Comparison of ENCODE assay signal across 8 mouse cellular contexts in the genomic region with DNA sequence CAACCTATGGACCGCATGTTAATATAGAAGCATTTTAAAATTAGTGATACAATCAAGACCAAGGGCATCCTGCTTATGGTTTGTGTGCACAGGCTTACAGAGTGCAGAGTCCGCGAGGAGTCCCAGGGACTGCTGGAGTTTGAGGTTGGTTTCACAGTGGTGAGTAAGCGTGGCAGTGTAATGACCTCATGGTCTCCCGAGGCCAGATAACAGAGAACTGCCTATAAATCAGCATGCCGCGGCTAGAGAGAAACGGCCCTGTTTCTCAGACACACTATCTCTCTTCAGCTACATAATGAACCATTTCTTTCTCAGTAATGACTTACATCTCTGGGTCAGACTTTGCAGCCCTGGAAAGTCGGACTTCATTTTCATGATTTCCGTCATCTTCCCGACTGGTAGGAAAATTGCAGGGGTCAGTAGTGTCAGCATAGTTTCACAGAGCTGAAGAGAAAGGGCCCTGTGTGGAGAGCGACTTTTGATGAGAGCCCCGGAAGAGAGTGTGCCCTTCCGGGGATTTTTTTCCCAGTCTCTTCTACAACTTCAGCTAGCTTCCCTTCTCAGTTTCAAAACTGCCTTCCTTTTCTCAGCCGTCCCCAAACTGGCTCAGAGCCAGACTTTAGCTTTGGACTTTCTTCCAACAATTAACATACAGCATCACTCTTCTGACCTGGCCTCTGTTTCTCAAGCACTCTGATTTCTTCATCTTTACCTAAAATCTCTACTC. TPM values are rescaled to one million over a fixed set of nuclear protein-coding genes. Genes with fewer than 3 reads are reported as not detected.
DNase-seq lines count a peak whose midpoint lies in the region; TF ChIP-seq lines count a peak whose summit lies in the region.

No protein-coding gene starts in this region.

- peak; percentile 56 for TF ChIP-seq POLR2A in CH12.LX (IDR thresholded peaks at IDR 0.05; ENCODE audit: low read depth, low read length)

- 46% methylated on average over 15 of the region's 15 CpGs for WGBS in heart, embryonic 10.5 days

- peak; percentile 41; the same call in 1 of the 2 replicates for TF ChIP-seq EP300 in CH12.LX (IDR thresholded peaks at IDR 0.05; ENCODE audit: low read length)

- no peaks in the 10 kb centered on the region for H3K36me3 ChIP-seq in CH12.LX (replicated peaks in 1 of 2; ENCODE audit: control insufficient read depth in 1 of 2, insufficient read depth in 1 of 2, low read length in 1 of 2)
- no peaks in the 10 kb centered on the region for H3K36me3 ChIP-seq in heart, embryonic 10.5 days

- peak overlapping the region; percentile 31 to 65 (median 52) for H3K4me3 ChIP-seq in CH12.LX (replicated peaks in 1 of 3; ENCODE audit: low read depth in 2 of 3, low read length in 2 of 3, poor library complexity in 1 of 3)
- H3K4me3 ChIP-seq in heart, embryonic 10.5 days, result no peak overlapping the region

- peaks cover 0 to 12% of the 10 kb centered on the region in 2 experiments; a peak in 2 of 4 replicates for H3K4me1 ChIP-seq in CH12.LX (ENCODE audit: control insufficient read depth in 1 of 2, insufficient read depth in 2 of 2)
- H3K4me1 ChIP-seq in heart, embryonic 10.5 days, result no peaks in the 10 kb centered on the region

- TF ChIP-seq CTCF in CH12.LX (conservative IDR thresholded peaks at IDR 0.05 in 1 of 2, IDR thresholded peaks at IDR 0.05 in 1 of 2; ENCODE audit: low read depth in 2 of 2, low read length in 2 of 2), result no peak

- no peaks in the 10 kb centered on the region for H3K9me3 ChIP-seq in CH12.LX (replicated peaks; ENCODE audit: low read length)
- no peaks in the 10 kb centered on the region for H3K9me3 ChIP-seq in heart, embryonic 10.5 days

- H3K9ac ChIP-seq in CH12.LX (ENCODE audit: insufficient read depth, low read depth), result peak overlapping the region; percentile 79

- H3K79me2 ChIP-seq in CH12.LX (replicated peaks; ENCODE audit: control insufficient read depth, extremely low read depth, insufficient read depth, poor library complexity, severe bottlenecking), result no peaks in the 10 kb centered on the region

- dilution Hi-C loops in CH12.LX (cut with MboI; ENCODE audit: extremely low pct_ligation_motif_present, extremely low pct_unique_long_range_greater_than_20kb, low sequenced_read_pairs), result no loop called here

- H3K4me2 ChIP-seq in CH12.LX (ENCODE audit: insufficient read depth, low read depth, poor library complexity, severe bottlenecking), result peak overlapping the region; percentile 97

- peak; percentile 78 for DNase-seq in CH12.LX (ENCODE audit: extremely low read depth)
- DNase-seq in adrenal gland, postnatal 36 days, result peak; percentile 77 to 78
- peak; percentile 77 for DNase-seq in heart, embryonic 10.5 days (ENCODE audit: low spot score)
- DNase-seq in kidney, postnatal 10 days, result peak; percentile 55
- peak; percentile 80 for DNase-seq in mesoderm, embryonic 11.5 days (ENCODE audit: low read depth, low spot score)
- no peak for DNase-seq in right cerebral cortex, adult 2 months (ENCODE audit: low spot score in 2 of 2)
- DNase-seq in thymus, postnatal 36 days, result no peak
- DNase-seq in cerebellum, adult 18-20 months, result no peak

- H3K27me3 ChIP-seq in CH12.LX (replicated peaks), result no peaks in the 10 kb centered on the region
- H3K27me3 ChIP-seq in heart, embryonic 10.5 days (ENCODE audit: insufficient read depth, poor library complexity, severe bottlenecking), result no peaks in the 10 kb centered on the region

- in situ Hi-C loops in CH12.LX (cut with MboI; ENCODE audit: low pct_ligation_motif_present, low pct_unique_long_range_greater_than_20kb, low sequenced_read_pairs), result loop anchor here (10.0 to 25.0 kb wide), 4 partner anchors 179 to 704 kb away; a partner anchor contains a TSS

- no peak for TF ChIP-seq RAD21 in CH12.LX (IDR thresholded peaks at IDR 0.05; ENCODE audit: low read depth, low read length)

- H3K27ac ChIP-seq in CH12.LX (ENCODE audit: insufficient read depth, low read depth), result peak overlapping the region; percentile 56
- peak overlapping the region; percentile 53; the same call in 1 of the 2 replicates for H3K27ac ChIP-seq in heart, embryonic 10.5 days

TF ChIP-seq in CH12.LX, 34 proteins besides CTCF, POLR2A, EP300 and RAD21:
- TF ChIP-seq JUN (IDR thresholded peaks at IDR 0.05; ENCODE audit: insufficient read depth, low read depth, low read length) (peak; percentile 37; the same call in 1 of the 2 replicates), BHLHE40 (IDR thresholded peaks at IDR 0.05; ENCODE audit: low read depth, low read length) (0 out of 2 replicates have a peak, but pooled peaks have one; percentile 36), UBTF (IDR thresholded peaks at IDR 0.05; ENCODE audit: low read depth, low read length) (0 out of 2 replicates have a peak, but pooled peaks have one; percentile 18), IRF4 (IDR thresholded peaks at IDR 0.05; ENCODE audit: low read depth, low read length) (0 out of 2 replicates have a peak, but pooled peaks have one; percentile 27), ZC3H11A (IDR thresholded peaks at IDR 0.05; ENCODE audit: low read depth, low read length) (no peak), NRF1 (IDR thresholded peaks at IDR 0.05; ENCODE audit: low read depth, low read length) (no peak), MAX (IDR thresholded peaks at IDR 0.05; ENCODE audit: low read length) (peak; percentile 72; the same call in 1 of the 2 replicates), ELF1 (IDR thresholded peaks at IDR 0.05; ENCODE audit: low read depth, low read length) (peak; percentile 69), TBP (conservative IDR thresholded peaks at IDR 0.05; ENCODE audit: low read depth, low read length) (peak; percentile 35; the same call in 1 of the 2 replicates), ETS1 (conservative IDR thresholded peaks at IDR 0.05; ENCODE audit: low read depth, low read length) (peak; percentile 35; the same call in 1 of the 2 replicates)

RNA-seq across cellular contexts. Expression of a gene that starts 2.3 kb away (rescaled TPM):
- total RNA-seq in CH12.LX (2012; rRNA removed), result 0.42 and 0.59 TPM in 2 replicates
- 2.3 and 2.6 TPM in 2 replicates for total RNA-seq in CH12.LX (2014; rRNA removed)
- polyA plus RNA-seq in CH12.LX (2012; ENCODE audit: insufficient read length, low read depth), result 1.7 and 2.6 TPM in 2 replicates
- 100 to 1,000 TPM in 1 of 2 experiments, 10 to 100 TPM in 1; 73.8 to 106 TPM for total RNA-seq in adrenal gland, postnatal 36 days (2021)
- 64.2 and 102 TPM in 2 replicates for polyA plus RNA-seq in heart, embryonic 10.5 days (2016; fragmentation: Nextera tagmentation; extraction: Ambion mirVana)

Comparison
In these comparisons a context has a peak if more than half of its experiments do, and no peak if none do; other contexts are left out.
1. DNase-seq: peak in CH12.LX (single experiment), adrenal gland, postnatal 36 days (2 of 2), heart, embryonic 10.5 days (single experiment), kidney, postnatal 10 days (single experiment) and mesoderm, embryonic 11.5 days (single experiment); none in right cerebral cortex, adult 2 months (0 of 2), thymus, postnatal 36 days (0 of 2) and cerebellum, adult 18-20 months (0 of 2).
2. RNA of a gene that starts 2.3 kb away (total RNA-seq): 73.8 to 106 TPM in adrenal gland, postnatal 36 days; 0.42 to 2.6 TPM in CH12.LX; every median in the first group is over 10 times any median in the second.